Mouse (Mus musculus) urinary bladder, postnatal 4 days (tissue): ENCODE measurements around the gene C87499.
A peak's percentile ranks its signal among the peaks of the same experiment; 100 is the strongest.

Experiments used
- DNase-seq, 2 experiments: peaks; one replicate each; pipeline ENCODE4 v3.0.0; 2021 to 2022; ENCODE audit warnings: low spot score in 2 of 2

C87499 gene

GRCm38 (mm10) chr4:88634311-88634710 is at the start of gene C87499:
Gene C87499 (minus strand): TSS chr4:88634411.
- no peak for DNase-seq

GRCm38 (mm10) chr4:88683812-88684211 is 49.6 kb upstream of the C87499 start, which contains the start of gene Ifna2:
Gene Ifna2 (minus strand): TSS chr4:88683912.
- no peak for DNase-seq

GRCm38 (mm10) chr4:88681353-88681752 is 47.1 kb upstream of the C87499 start:
- DNase-seq = no peak

GRCm38 (mm10) chr4:88680362-88680761 is 46.2 kb upstream of the C87499 start:
- DNase-seq = no peak

- no peak for DNase-seq
Measured at GRCm38 (mm10) chr4:88676824-88677223, 42.6 kb upstream of the C87499 start, which contains the start of gene Ifna16. Gene Ifna16 (minus strand): TSS chr4:88676924.

GRCm38 (mm10) chr4:88655461-88655860 is 21.2 kb upstream of the C87499 start:
- no peak for DNase-seq

GRCm38 (mm10) chr4:88653644-88654043 is 19.4 kb upstream of the C87499 start:
- DNase-seq = no peak

GRCm38 (mm10) chr4:88644359-88644758 is 10.1 kb upstream of the C87499 start, which contains the start of gene Ifna13:
Gene Ifna13 (minus strand): TSS chr4:88644459.
- no peak for DNase-seq

GRCm38 (mm10) chr4:88642526-88642925 is 8.3 kb upstream of the C87499 start:
- no peak for DNase-seq

- peak; percentile 79 to 97 for DNase-seq
Measured at GRCm38 (mm10) chr4:88641077-88641831, 7.0 kb upstream of the C87499 start.

GRCm38 (mm10) chr4:88640704-88641076 is 6.5 kb upstream of the C87499 start:
- DNase-seq = no peak

GRCm38 (mm10) chr4:88603276-88603675 is 30.9 kb downstream of the C87499 start, which contains the start of gene Ifna12:
Gene Ifna12 (minus strand): TSS chr4:88603376.
- DNase-seq = no peak

- DNase-seq = no peak
Measured at GRCm38 (mm10) chr4:88592285-88592684, 41.9 kb downstream of the C87499 start, which contains the start of gene Ifna9. Gene Ifna9 (minus strand): TSS chr4:88592385.
